Mouse (Mus musculus): ENCODE results near the gene Kcnj10. TPM values are rescaled to one million over a fixed set of nuclear protein-coding genes. Genes with fewer than 3 reads are reported as not detected.

Gene Kcnj10
- polyA plus RNA-seq, 1 experiment: not detected

DNA sequence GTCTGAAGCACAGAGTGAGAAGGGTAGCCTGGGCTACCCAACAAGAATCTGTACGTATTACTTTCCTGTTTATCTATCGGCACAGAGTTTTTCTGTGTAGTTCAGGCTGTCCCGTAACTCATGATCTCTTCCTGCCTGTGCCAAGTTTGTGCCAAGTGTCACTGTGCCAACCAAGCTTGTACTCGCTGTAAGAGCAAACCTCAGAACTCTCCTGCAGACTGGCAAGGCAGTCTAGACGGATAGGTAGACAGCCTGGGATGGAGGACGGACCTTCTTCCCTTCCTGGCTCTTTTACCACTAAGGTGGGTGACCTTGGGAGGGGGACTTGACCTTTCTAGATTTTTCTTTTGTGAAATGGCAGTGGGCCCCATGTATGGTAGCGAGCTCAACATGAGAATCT, 74.1 kb downstream of the Kcnj10 start:
- Histone ChIP-seq H3K27me3 (ENCODE audit: control insufficient read depth, insufficient read depth, insufficient read length) (no peaks in the 10 kb centered on the region), H3K4me2 (ENCODE audit: low read depth) (no peak overlapping the region), H3K36me3 (ENCODE audit: control insufficient read depth, insufficient read depth) (no peaks in the 10 kb centered on the region), H3ac (ENCODE audit: control insufficient read depth, insufficient read length) (no peak overlapping the region), H3K79me2 (ENCODE audit: control insufficient read depth, insufficient read depth) (no peaks in the 10 kb centered on the region), H3K4me3 (no peak overlapping the region)
- TF ChIP-seq CEBPB (IDR thresholded peaks at IDR 0.05; ENCODE audit: insufficient read depth, poor library complexity, severe bottlenecking) (no peak), E2F4 (IDR thresholded peaks at IDR 0.05; ENCODE audit: insufficient read depth) (no peak), MYOG (IDR thresholded peaks at IDR 0.05; ENCODE audit: control insufficient read depth in 1 of 3, insufficient read depth in 1 of 3, insufficient read length in 2 of 3, low read depth in 2 of 3) (no peak), USF1 (IDR thresholded peaks at IDR 0.05; ENCODE audit: low read depth) (no peak), REST (IDR thresholded peaks at IDR 0.05; ENCODE audit: insufficient read depth, insufficient read length) (no peak), POLR2AphosphoS2 (IDR thresholded peaks at IDR 0.05; ENCODE audit: insufficient read length, low read depth) (no peak), TCF12 (IDR thresholded peaks at IDR 0.05; ENCODE audit: insufficient read depth, poor library complexity, severe bottlenecking) (no peak), MAX (IDR thresholded peaks at IDR 0.05; ENCODE audit: low read depth) (no peak), TCF3 (IDR thresholded peaks at IDR 0.05; ENCODE audit: insufficient read length, low read depth) (no peak), POLR2A (IDR thresholded peaks at IDR 0.05; ENCODE audit: insufficient read length, low read depth) (no peak), MYOD1 (IDR thresholded peaks at IDR 0.05; ENCODE audit: control insufficient read depth in 1 of 3, insufficient read length in 2 of 3, low read depth in 2 of 3) (no peak), SRF (IDR thresholded peaks at IDR 0.05; ENCODE audit: control insufficient read depth, insufficient read length, low read depth) (no peak)

DNA sequence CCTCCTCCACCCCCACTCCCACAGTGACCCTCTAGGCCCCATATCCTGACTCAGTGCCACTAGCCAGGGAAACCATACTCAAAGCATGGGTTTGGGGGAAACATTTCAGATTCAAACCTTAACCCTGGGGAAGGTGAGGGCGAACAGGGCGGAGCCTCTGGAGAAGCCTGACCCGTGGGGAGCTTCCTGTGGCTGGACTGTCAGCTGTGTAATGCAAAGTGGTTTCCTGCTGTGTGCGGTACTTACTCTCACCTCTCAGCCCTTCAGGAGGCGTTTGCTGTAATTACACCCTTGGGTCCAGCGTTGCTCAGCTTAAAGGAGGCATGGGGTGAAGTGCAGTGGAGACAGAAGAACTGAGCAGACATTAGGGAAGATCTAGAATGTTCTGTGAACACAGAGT, 77.2 kb downstream of the Kcnj10 start:
- no peaks in the 10 kb centered on the region for H3K79me2 ChIP-seq (ENCODE audit: control insufficient read depth, insufficient read depth)
- H3K36me3 ChIP-seq (ENCODE audit: control insufficient read depth, insufficient read depth): no peaks in the 10 kb centered on the region
- no peaks in the 10 kb centered on the region for H3K27me3 ChIP-seq (ENCODE audit: control insufficient read depth, insufficient read depth, insufficient read length)
- H3K4me3 ChIP-seq: no peak overlapping the region
- no peak overlapping the region for H3ac ChIP-seq (ENCODE audit: control insufficient read depth, insufficient read length)
- TF ChIP-seq TCF3 (IDR thresholded peaks at IDR 0.05; ENCODE audit: insufficient read length, low read depth) (no peak), REST (IDR thresholded peaks at IDR 0.05; ENCODE audit: insufficient read depth, insufficient read length) (no peak), MAX (IDR thresholded peaks at IDR 0.05; ENCODE audit: low read depth) (no peak), POLR2A (IDR thresholded peaks at IDR 0.05; ENCODE audit: insufficient read length, low read depth) (no peak), TCF12 (IDR thresholded peaks at IDR 0.05; ENCODE audit: insufficient read depth, poor library complexity, severe bottlenecking) (no peak)
- H3K4me2 ChIP-seq (ENCODE audit: low read depth): no peak overlapping the region

DNA sequence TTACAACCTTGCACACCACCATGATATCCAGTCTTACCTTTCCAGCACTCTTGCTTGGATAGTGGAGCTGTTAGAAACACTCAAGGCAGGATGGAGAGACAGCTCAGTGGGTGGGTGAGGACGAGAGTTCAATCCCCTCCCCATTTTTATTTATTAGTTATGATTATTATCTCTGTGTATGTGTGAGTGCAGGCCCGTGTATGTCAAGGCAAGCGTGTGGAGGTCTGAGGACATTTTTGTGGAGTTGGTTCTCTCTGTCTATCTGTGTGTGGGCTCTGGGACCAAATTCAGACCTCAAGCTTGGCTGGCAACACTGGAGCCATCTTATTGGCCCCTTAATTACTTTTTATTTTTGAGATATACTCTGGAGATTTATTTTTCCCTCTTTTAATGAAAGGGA, 77.6 kb downstream of the Kcnj10 start:
- Histone ChIP-seq H3K4me3 (no peak overlapping the region), H3ac (ENCODE audit: control insufficient read depth, insufficient read length) (no peak overlapping the region)

DNA sequence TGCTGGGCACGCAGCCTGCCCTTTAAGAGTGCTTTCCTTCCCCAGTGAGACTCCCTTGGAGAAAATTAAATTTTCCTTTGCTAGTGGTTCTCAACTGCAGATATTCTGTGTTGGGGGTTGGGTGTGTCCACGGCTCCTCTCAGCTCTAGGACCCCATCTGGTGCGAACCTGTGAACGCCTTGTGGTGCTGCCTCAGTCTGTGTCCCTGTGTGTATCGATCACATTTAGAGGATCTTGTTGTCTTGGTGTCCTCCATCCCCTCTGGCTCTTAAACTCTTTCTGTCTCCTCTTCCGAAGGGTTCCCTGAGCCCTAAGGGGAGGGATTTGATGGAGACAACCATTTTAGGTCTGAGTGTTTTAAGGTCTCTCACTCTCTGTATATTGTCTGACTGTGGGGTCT, 79.2 kb downstream of the Kcnj10 start:
- TF ChIP-seq MYOG (IDR thresholded peaks at IDR 0.05; ENCODE audit: control insufficient read depth in 1 of 3, insufficient read depth in 1 of 3, insufficient read length in 2 of 3, low read depth in 2 of 3): no peak
- no peak for TF ChIP-seq MYOD1 (IDR thresholded peaks at IDR 0.05; ENCODE audit: control insufficient read depth in 1 of 3, insufficient read length in 2 of 3, low read depth in 2 of 3)
- TF ChIP-seq MAX (IDR thresholded peaks at IDR 0.05; ENCODE audit: low read depth): no peak
- TF ChIP-seq TCF12 (IDR thresholded peaks at IDR 0.05; ENCODE audit: insufficient read depth, poor library complexity, severe bottlenecking): no peak
- no peak for TF ChIP-seq SRF (IDR thresholded peaks at IDR 0.05; ENCODE audit: control insufficient read depth, insufficient read length, low read depth)
- no peak for TF ChIP-seq POLR2AphosphoS2 (IDR thresholded peaks at IDR 0.05; ENCODE audit: insufficient read length, low read depth)
- TF ChIP-seq REST (IDR thresholded peaks at IDR 0.05; ENCODE audit: insufficient read depth, insufficient read length): no peak
- no peak for TF ChIP-seq POLR2A (IDR thresholded peaks at IDR 0.05; ENCODE audit: insufficient read length, low read depth)
- TF ChIP-seq TCF3 (IDR thresholded peaks at IDR 0.05; ENCODE audit: insufficient read length, low read depth): no peak
- TF ChIP-seq USF1 (IDR thresholded peaks at IDR 0.05; ENCODE audit: low read depth): no peak
- TF ChIP-seq CEBPB (IDR thresholded peaks at IDR 0.05; ENCODE audit: insufficient read depth, poor library complexity, severe bottlenecking): no peak
- no peak for TF ChIP-seq E2F4 (IDR thresholded peaks at IDR 0.05; ENCODE audit: insufficient read depth)
- H3ac ChIP-seq (ENCODE audit: control insufficient read depth, insufficient read length): no peak overlapping the region

More for the DNA sequence above, 77.6 kb downstream of the Kcnj10 start:
- Histone ChIP-seq H3K4me2 (ENCODE audit: low read depth) (no peak overlapping the region), H3K79me2 (ENCODE audit: control insufficient read depth, insufficient read depth) (no peaks in the 10 kb centered on the region), H3K27me3 (ENCODE audit: control insufficient read depth, insufficient read depth, insufficient read length) (no peaks in the 10 kb centered on the region), H3K36me3 (ENCODE audit: control insufficient read depth, insufficient read depth) (no peaks in the 10 kb centered on the region)
- TF ChIP-seq REST (IDR thresholded peaks at IDR 0.05; ENCODE audit: insufficient read depth, insufficient read length) (no peak), E2F4 (IDR thresholded peaks at IDR 0.05; ENCODE audit: insufficient read depth) (no peak), USF1 (IDR thresholded peaks at IDR 0.05; ENCODE audit: low read depth) (no peak), SRF (IDR thresholded peaks at IDR 0.05; ENCODE audit: control insufficient read depth, insufficient read length, low read depth) (no peak), CEBPB (IDR thresholded peaks at IDR 0.05; ENCODE audit: insufficient read depth, poor library complexity, severe bottlenecking) (no peak), POLR2A (IDR thresholded peaks at IDR 0.05; ENCODE audit: insufficient read length, low read depth) (no peak), MYOD1 (IDR thresholded peaks at IDR 0.05; ENCODE audit: control insufficient read depth in 1 of 3, insufficient read length in 2 of 3, low read depth in 2 of 3) (no peak), POLR2AphosphoS2 (IDR thresholded peaks at IDR 0.05; ENCODE audit: insufficient read length, low read depth) (no peak), TCF3 (IDR thresholded peaks at IDR 0.05; ENCODE audit: insufficient read length, low read depth) (no peak), MYOG (IDR thresholded peaks at IDR 0.05; ENCODE audit: control insufficient read depth in 1 of 3, insufficient read depth in 1 of 3, insufficient read length in 2 of 3, low read depth in 2 of 3) (no peak), MAX (IDR thresholded peaks at IDR 0.05; ENCODE audit: low read depth) (no peak), TCF12 (IDR thresholded peaks at IDR 0.05; ENCODE audit: insufficient read depth, poor library complexity, severe bottlenecking) (no peak)

GRCm38 (mm10) chr1:172423393-172423792, 82.4 kb downstream of the Kcnj10 start:
- H3K36me3 ChIP-seq (ENCODE audit: control insufficient read depth, insufficient read depth): no peaks in the 10 kb centered on the region
- no peaks in the 10 kb centered on the region for H3K79me2 ChIP-seq (ENCODE audit: control insufficient read depth, insufficient read depth)
- H3ac ChIP-seq (ENCODE audit: control insufficient read depth, insufficient read length): no peak overlapping the region
- peak; percentile 98 for TF ChIP-seq SRF (IDR thresholded peaks at IDR 0.05; ENCODE audit: control insufficient read depth, insufficient read length, low read depth)
- TF ChIP-seq POLR2A (IDR thresholded peaks at IDR 0.05; ENCODE audit: insufficient read length, low read depth): no peak
- H3K27me3 ChIP-seq (ENCODE audit: control insufficient read depth, insufficient read depth, insufficient read length): no peaks in the 10 kb centered on the region
- no peak overlapping the region for H3K4me3 ChIP-seq
- peak overlapping the region; percentile 7 for H3K4me2 ChIP-seq (ENCODE audit: low read depth)

More for the DNA sequence above, 79.2 kb downstream of the Kcnj10 start:
- H3K36me3 ChIP-seq (ENCODE audit: control insufficient read depth, insufficient read depth): no peaks in the 10 kb centered on the region
- no peaks in the 10 kb centered on the region for H3K79me2 ChIP-seq (ENCODE audit: control insufficient read depth, insufficient read depth)
- no peak overlapping the region for H3K4me3 ChIP-seq
- H3K4me2 ChIP-seq (ENCODE audit: low read depth): no peak overlapping the region
- no peaks in the 10 kb centered on the region for H3K27me3 ChIP-seq (ENCODE audit: control insufficient read depth, insufficient read depth, insufficient read length)

Other genes starting within 250 kb of the Kcnj10 start
- gene Pex19, start 214.5 kb upstream of the Kcnj10 start, polyA plus RNA-seq (2012; fragmentation: generic; extraction: Trizol): 184 TPM
- 80.0 TPM for gene Dcaf8, start 193.1 kb upstream of the Kcnj10 start, polyA plus RNA-seq (2012; fragmentation: generic; extraction: Trizol)
- 120 TPM for gene Pea15a, start 134.4 kb upstream of the Kcnj10 start, polyA plus RNA-seq (2012; fragmentation: generic; extraction: Trizol)
- gene Casq1, start 121.3 kb upstream of the Kcnj10 start, polyA plus RNA-seq (2012; fragmentation: generic; extraction: Trizol): 73.1 TPM
- 0.06 TPM for gene Atp1a4, start 82.8 kb upstream of the Kcnj10 start, polyA plus RNA-seq (2012; fragmentation: generic; extraction: Trizol)
- 79.7 TPM for gene Igsf8, start 79.6 kb upstream of the Kcnj10 start, polyA plus RNA-seq (2012; fragmentation: generic; extraction: Trizol)
- 92.9 TPM for gene Atp1a2, start 43.1 kb upstream of the Kcnj10 start, polyA plus RNA-seq (2012; fragmentation: generic; extraction: Trizol)
- gene Kcnj9, start 11.9 kb upstream of the Kcnj10 start, polyA plus RNA-seq (2012; fragmentation: generic; extraction: Trizol): 0.01 TPM
- 2.7 TPM for gene Pigm, start 35.3 kb downstream of the Kcnj10 start, polyA plus RNA-seq (2012; fragmentation: generic; extraction: Trizol)
- gene Slamf9, start 134.1 kb downstream of the Kcnj10 start, polyA plus RNA-seq (2012; fragmentation: generic; extraction: Trizol): 4.7 TPM
- gene Igsf9, start 140.6 kb downstream of the Kcnj10 start, polyA plus RNA-seq (2012; fragmentation: generic; extraction: Trizol): 0.77 TPM
- 393 TPM for gene Tagln2, start 158.8 kb downstream of the Kcnj10 start, polyA plus RNA-seq (2012; fragmentation: generic; extraction: Trizol)
- not detected for gene Cfap45, start 179.6 kb downstream of the Kcnj10 start, polyA plus RNA-seq (2012; fragmentation: generic; extraction: Trizol)
- not detected for gene Vsig8, start 214.7 kb downstream of the Kcnj10 start, polyA plus RNA-seq (2012; fragmentation: generic; extraction: Trizol)
- not detected for gene Slamf8, start 249.4 kb downstream of the Kcnj10 start, polyA plus RNA-seq (2012; fragmentation: generic; extraction: Trizol)

Measured in myocyte (in vitro differentiated cells).